Mouse (Mus musculus): ENCODE data around the gene Tmem132c. TPM values are rescaled to one million over a fixed set of nuclear protein-coding genes. Genes with fewer than 3 reads are reported as not detected.

Gene Tmem132c
- polyA plus RNA-seq, 1 experiment: 0.06 TPM

DNA sequence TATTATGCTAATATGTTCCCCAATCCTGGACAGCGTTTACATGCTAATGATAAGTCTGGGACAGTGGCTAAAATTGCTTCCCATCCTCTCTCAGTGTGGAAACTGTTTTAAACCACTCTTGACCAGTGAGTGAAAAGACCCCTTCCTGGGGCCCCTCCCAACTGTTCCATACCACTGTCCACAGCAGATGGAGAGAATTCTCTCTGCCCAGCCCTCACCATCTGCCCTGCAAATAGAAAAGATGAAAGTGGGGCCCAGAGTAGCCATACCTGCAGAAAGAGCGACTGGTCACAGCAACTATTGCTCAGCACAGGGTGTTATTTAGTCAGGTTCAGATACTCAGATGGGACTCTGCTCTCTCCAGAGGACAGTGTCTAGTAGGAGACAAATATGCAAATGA lies 306.5 kb downstream of the Tmem132c start:
- H3K79me3 ChIP-seq (ENCODE audit: low read depth): no peaks in the 10 kb centered on the region
- H3K27me3 ChIP-seq (ENCODE audit: control insufficient read depth, insufficient read depth, insufficient read length): peaks cover 2% of the 10 kb centered on the region
- H3K79me2 ChIP-seq (ENCODE audit: control insufficient read depth, insufficient read depth): no peaks in the 10 kb centered on the region
- H3ac ChIP-seq (ENCODE audit: control insufficient read depth, insufficient read length, low read depth): no peak overlapping the region
- H3K4me3 ChIP-seq (ENCODE audit: insufficient read depth, poor library complexity, severe bottlenecking): no peak overlapping the region
- H3K36me3 ChIP-seq (ENCODE audit: control insufficient read depth, insufficient read depth): no peaks in the 10 kb centered on the region
- TF ChIP-seq USF1 (IDR thresholded peaks at IDR 0.05; ENCODE audit: low read depth) (no peak), MYOD1 (IDR thresholded peaks at IDR 0.05; ENCODE audit: control insufficient read depth, insufficient read length, low read depth) (no peak), CEBPB (IDR thresholded peaks at IDR 0.05; ENCODE audit: low read depth) (no peak), MAX (IDR thresholded peaks at IDR 0.05) (no peak), MYOG (IDR thresholded peaks at IDR 0.05; ENCODE audit: control insufficient read depth, extremely low read depth, insufficient read length) (no peak), CTCF (IDR thresholded peaks at IDR 0.05; ENCODE audit: control insufficient read depth, insufficient read depth, insufficient read length) (no peak), FOSL1 (IDR thresholded peaks at IDR 0.05; ENCODE audit: insufficient read depth, low read length, poor library complexity, severe bottlenecking) (no peak)

GRCm38 (mm10) chr5:127561086-127561485 lies 319.5 kb downstream of the Tmem132c start:
- no peaks in the 10 kb centered on the region for H3K27me3 ChIP-seq (ENCODE audit: control insufficient read depth, insufficient read depth, insufficient read length)
- no peaks in the 10 kb centered on the region for H3K79me2 ChIP-seq (ENCODE audit: control insufficient read depth, insufficient read depth)
- no peak overlapping the region for H3K4me3 ChIP-seq (ENCODE audit: insufficient read depth, poor library complexity, severe bottlenecking)
- H3K79me3 ChIP-seq (ENCODE audit: low read depth): no peaks in the 10 kb centered on the region
- no peak overlapping the region for H3ac ChIP-seq (ENCODE audit: control insufficient read depth, insufficient read length, low read depth)
- TF ChIP-seq USF1 (IDR thresholded peaks at IDR 0.05; ENCODE audit: low read depth) (no peak), CTCF (IDR thresholded peaks at IDR 0.05; ENCODE audit: control insufficient read depth, insufficient read depth, insufficient read length) (no peak), MYOD1 (IDR thresholded peaks at IDR 0.05; ENCODE audit: control insufficient read depth, insufficient read length, low read depth) (no peak), MYOG (IDR thresholded peaks at IDR 0.05; ENCODE audit: control insufficient read depth, extremely low read depth, insufficient read length) (no peak), FOSL1 (IDR thresholded peaks at IDR 0.05; ENCODE audit: insufficient read depth, low read length, poor library complexity, severe bottlenecking) (no peak), CEBPB (IDR thresholded peaks at IDR 0.05; ENCODE audit: low read depth) (no peak), MAX (IDR thresholded peaks at IDR 0.05) (no peak)
- no peaks in the 10 kb centered on the region for H3K36me3 ChIP-seq (ENCODE audit: control insufficient read depth, insufficient read depth)

DNA sequence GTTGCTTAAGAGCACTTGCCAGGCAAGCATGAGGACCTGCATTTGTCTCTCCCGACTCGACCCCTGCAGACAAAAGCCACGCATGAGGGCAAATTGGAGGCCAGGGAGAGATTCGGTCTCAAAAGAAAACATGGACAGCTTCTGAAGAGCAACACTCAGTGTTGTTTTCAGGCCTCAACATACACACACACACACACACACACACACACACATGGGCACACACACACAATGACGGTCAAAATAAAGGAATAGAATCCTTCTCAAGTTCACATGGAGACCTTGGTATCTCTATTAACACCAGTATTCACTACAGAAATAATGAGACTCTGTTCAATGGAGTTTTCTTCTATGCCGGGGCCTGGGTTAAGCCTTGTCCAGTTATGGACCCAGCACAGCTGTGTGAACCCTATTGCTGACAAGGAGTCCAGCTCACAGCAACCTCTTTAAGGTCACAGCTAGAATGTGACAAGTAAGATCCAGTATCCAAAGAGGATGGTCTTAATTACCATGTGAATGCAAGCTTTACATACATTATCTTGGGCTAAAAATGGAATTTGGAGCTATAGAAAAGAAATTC lies 325.6 kb downstream of the Tmem132c start:
- TF ChIP-seq CTCF (IDR thresholded peaks at IDR 0.05; ENCODE audit: control insufficient read depth, insufficient read depth, insufficient read length): no peak
- no peak for TF ChIP-seq CEBPB (IDR thresholded peaks at IDR 0.05; ENCODE audit: low read depth)
- TF ChIP-seq USF1 (IDR thresholded peaks at IDR 0.05; ENCODE audit: low read depth): no peak
- TF ChIP-seq MYOD1 (IDR thresholded peaks at IDR 0.05; ENCODE audit: control insufficient read depth, insufficient read length, low read depth): no peak
- TF ChIP-seq MYOG (IDR thresholded peaks at IDR 0.05; ENCODE audit: control insufficient read depth, extremely low read depth, insufficient read length): no peak
- no peak for TF ChIP-seq FOSL1 (IDR thresholded peaks at IDR 0.05; ENCODE audit: insufficient read depth, low read length, poor library complexity, severe bottlenecking)
- TF ChIP-seq MAX (IDR thresholded peaks at IDR 0.05): no peak
- H3K79me3 ChIP-seq (ENCODE audit: low read depth): no peaks in the 10 kb centered on the region

GRCm38 (mm10) chr5:127577419-127577818 lies 335.8 kb downstream of the Tmem132c start:
- H3K79me2 ChIP-seq (ENCODE audit: control insufficient read depth, insufficient read depth): no peaks in the 10 kb centered on the region
- H3K27me3 ChIP-seq (ENCODE audit: control insufficient read depth, insufficient read depth, insufficient read length): no peaks in the 10 kb centered on the region
- H3K36me3 ChIP-seq (ENCODE audit: control insufficient read depth, insufficient read depth): no peaks in the 10 kb centered on the region
- TF ChIP-seq FOSL1 (IDR thresholded peaks at IDR 0.05; ENCODE audit: insufficient read depth, low read length, poor library complexity, severe bottlenecking) (no peak), MYOG (IDR thresholded peaks at IDR 0.05; ENCODE audit: control insufficient read depth, extremely low read depth, insufficient read length) (no peak), CTCF (IDR thresholded peaks at IDR 0.05; ENCODE audit: control insufficient read depth, insufficient read depth, insufficient read length) (no peak), MAX (IDR thresholded peaks at IDR 0.05) (no peak), CEBPB (IDR thresholded peaks at IDR 0.05; ENCODE audit: low read depth) (no peak), MYOD1 (IDR thresholded peaks at IDR 0.05; ENCODE audit: control insufficient read depth, insufficient read length, low read depth) (no peak), USF1 (IDR thresholded peaks at IDR 0.05; ENCODE audit: low read depth) (no peak)
- no peaks in the 10 kb centered on the region for H3K79me3 ChIP-seq (ENCODE audit: low read depth)
- no peak overlapping the region for H3K4me3 ChIP-seq (ENCODE audit: insufficient read depth, poor library complexity, severe bottlenecking)
- H3ac ChIP-seq (ENCODE audit: control insufficient read depth, insufficient read length, low read depth): no peak overlapping the region

More for the DNA sequence above, 325.6 kb downstream of the Tmem132c start:
- no peaks in the 10 kb centered on the region for H3K36me3 ChIP-seq (ENCODE audit: control insufficient read depth, insufficient read depth)
- H3K4me3 ChIP-seq (ENCODE audit: insufficient read depth, poor library complexity, severe bottlenecking): no peak overlapping the region
- no peak overlapping the region for H3ac ChIP-seq (ENCODE audit: control insufficient read depth, insufficient read length, low read depth)
- no peaks in the 10 kb centered on the region for H3K27me3 ChIP-seq (ENCODE audit: control insufficient read depth, insufficient read depth, insufficient read length)
- H3K79me2 ChIP-seq (ENCODE audit: control insufficient read depth, insufficient read depth): no peaks in the 10 kb centered on the region

DNA sequence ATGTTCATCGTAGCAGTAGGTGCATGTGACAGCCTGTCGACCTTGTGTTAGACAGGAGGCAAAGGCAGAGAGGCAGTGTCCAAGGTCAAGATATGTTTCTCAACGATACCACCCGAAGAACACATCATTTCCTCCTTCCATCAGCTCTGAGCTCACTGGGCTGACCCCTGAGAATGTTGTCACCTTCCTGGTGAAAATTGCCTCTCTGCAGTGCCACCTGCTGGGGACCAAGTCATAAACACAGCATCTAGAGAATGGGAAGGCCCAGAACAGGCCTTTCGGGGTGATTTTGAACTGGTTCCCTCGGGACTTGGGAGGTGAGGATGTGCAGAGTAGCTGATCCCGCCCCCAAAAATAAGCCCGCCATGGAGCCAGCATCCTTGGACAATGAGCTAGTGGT lies 342.1 kb downstream of the Tmem132c start:
- no peak overlapping the region for H3K4me3 ChIP-seq (ENCODE audit: insufficient read depth, poor library complexity, severe bottlenecking)
- H3K27me3 ChIP-seq (ENCODE audit: control insufficient read depth, insufficient read depth, insufficient read length): no peaks in the 10 kb centered on the region
- no peaks in the 10 kb centered on the region for H3K79me2 ChIP-seq (ENCODE audit: control insufficient read depth, insufficient read depth)
- no peaks in the 10 kb centered on the region for H3K79me3 ChIP-seq (ENCODE audit: low read depth)
- TF ChIP-seq MYOD1 (IDR thresholded peaks at IDR 0.05; ENCODE audit: control insufficient read depth, insufficient read length, low read depth) (no peak), CEBPB (IDR thresholded peaks at IDR 0.05; ENCODE audit: low read depth) (no peak)
- H3ac ChIP-seq (ENCODE audit: control insufficient read depth, insufficient read length, low read depth): no peak overlapping the region
- H3K36me3 ChIP-seq (ENCODE audit: control insufficient read depth, insufficient read depth): no peaks in the 10 kb centered on the region

DNA sequence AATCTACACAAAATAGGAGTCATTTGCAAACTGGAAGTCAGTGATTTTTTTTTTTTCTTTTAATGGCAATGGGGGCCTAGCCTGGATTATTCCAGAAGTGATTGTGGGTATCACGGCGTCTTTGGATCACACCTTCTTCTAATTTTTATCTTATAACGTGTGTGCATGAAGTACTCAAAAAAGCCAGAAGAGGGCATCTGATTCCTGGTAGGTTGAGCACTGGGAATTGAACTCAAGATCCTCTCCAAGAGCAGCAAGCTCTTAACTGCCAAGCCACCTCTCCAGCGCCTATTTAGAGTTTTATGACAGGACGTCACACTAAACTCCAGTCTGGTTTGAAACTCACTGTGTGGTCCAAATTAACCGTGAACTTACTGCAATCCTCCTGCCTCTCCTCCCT lies 346.2 kb downstream of the Tmem132c start:
- Histone ChIP-seq H3K79me3 (ENCODE audit: low read depth) (no peaks in the 10 kb centered on the region), H3K79me2 (ENCODE audit: control insufficient read depth, insufficient read depth) (no peaks in the 10 kb centered on the region), H3K4me3 (ENCODE audit: insufficient read depth, poor library complexity, severe bottlenecking) (no peak overlapping the region), H3K36me3 (ENCODE audit: control insufficient read depth, insufficient read depth) (peaks cover 11% of the 10 kb centered on the region), H3K27me3 (ENCODE audit: control insufficient read depth, insufficient read depth, insufficient read length) (no peaks in the 10 kb centered on the region), H3ac (ENCODE audit: control insufficient read depth, insufficient read length, low read depth) (no peak overlapping the region)
- TF ChIP-seq CEBPB (IDR thresholded peaks at IDR 0.05; ENCODE audit: low read depth): no peak
- no peak for TF ChIP-seq MYOD1 (IDR thresholded peaks at IDR 0.05; ENCODE audit: control insufficient read depth, insufficient read length, low read depth)
- TF ChIP-seq CTCF (IDR thresholded peaks at IDR 0.05; ENCODE audit: control insufficient read depth, insufficient read depth, insufficient read length): no peak
- no peak for TF ChIP-seq MAX (IDR thresholded peaks at IDR 0.05)
- TF ChIP-seq USF1 (IDR thresholded peaks at IDR 0.05; ENCODE audit: low read depth): no peak
- no peak for TF ChIP-seq FOSL1 (IDR thresholded peaks at IDR 0.05; ENCODE audit: insufficient read depth, low read length, poor library complexity, severe bottlenecking)
- no peak for TF ChIP-seq MYOG (IDR thresholded peaks at IDR 0.05; ENCODE audit: control insufficient read depth, extremely low read depth, insufficient read length)
